Mouse (Mus musculus) cerebral cortex, adult 2 months (tissue): ENCODE data around the gene Smlr1.

ENCODE experiments used
- WGBS: fragments of 180-500 bp; shearing (Covaris S2); methylation state at CpG from one replicate; pipeline ENCODE4 v1.1.7; 2018; 5-methylcytosine and 5-hydroxymethylcytosine counted together

Gene Smlr1

GRCm38 (mm10) chr10:25499323-25500071, 36.6 kb downstream of the Smlr1 start:
- 70% methylated on average over 10 of the region's 10 CpGs for WGBS

- 3% methylated on average over 1 of the region's 1 CpGs for WGBS
Measured at GRCm38 (mm10) chr10:25488456-25488855, 47.6 kb downstream of the Smlr1 start.

- WGBS = 87% methylated on average over 5 of the region's 5 CpGs
Measured at GRCm38 (mm10) chr10:25482791-25483190, 53.3 kb downstream of the Smlr1 start.

GRCm38 (mm10) chr10:25479716-25480115, 56.4 kb downstream of the Smlr1 start:
- 83% methylated on average over 3 of the region's 3 CpGs for WGBS
